Mouse (Mus musculus) testis, adult 2 months (tissue): ENCODE results near the gene Otub1. TPM values are rescaled to one million over a fixed set of nuclear protein-coding genes. Genes with fewer than 3 reads are reported as not detected.

Experiments
- H3K27ac ChIP-seq: fragments of 200-500 bp; 2 replicates; pipeline ENCODE4 v1.5.1; 2012; ENCODE audit warnings: low read depth, low read length; ENCODE audit not compliant: control insufficient read depth, insufficient read depth
- H3K27me3 ChIP-seq: fragments of 200-500 bp; 2 replicates; pipeline ENCODE4 v1.6.1; 2012; ENCODE audit warnings: mild to moderate bottlenecking, low read length, moderate library complexity; ENCODE audit not compliant: control insufficient read depth, insufficient read depth
- H3K36me3 ChIP-seq: fragments of 200-500 bp; 2 replicates; pipeline ENCODE4 v1.6.1; 2012; ENCODE audit warnings: mild to moderate bottlenecking, low read length; ENCODE audit not compliant: control insufficient read depth, insufficient read depth
- H3K4me1 ChIP-seq: fragments of 200-500 bp; 2 replicates; pipeline ENCODE4 v1.6.1; 2012; ENCODE audit warnings: low read length; ENCODE audit not compliant: control insufficient read depth, insufficient read depth
- H3K4me3 ChIP-seq: fragments of 200-500 bp; 2 replicates; pipeline ENCODE4 v1.5.1; 2012; ENCODE audit warnings: low read depth, mild to moderate bottlenecking, low read length, moderate library complexity, mixed read lengths; ENCODE audit not compliant: control insufficient read depth
- CTCF ChIP-seq: fragments of 200-500 bp; IDR thresholded peaks from 2 replicates; pipeline ENCODE4 v1.5.1; 2012; ENCODE audit warnings: low read depth, mild to moderate bottlenecking, inconsistent platforms, low read length, moderate library complexity; ENCODE audit not compliant: control insufficient read depth, insufficient read depth, insufficient replicate concordance
- POLR2A ChIP-seq: fragments of 200-500 bp; IDR thresholded peaks from 2 replicates; pipeline ENCODE4 v1.6.1; 2012; ENCODE audit warnings: low read depth, mild to moderate bottlenecking, inconsistent platforms, low read length, moderate library complexity; ENCODE audit not compliant: control insufficient read depth
- polyA plus RNA-seq: library from polyadenylated mRNA; depleted of rRNA; stranded (reverse); fragments of >200 nt; gene quantifications from 2 replicates; pipeline ENCODE4 v1.2.3, GENCODE M21; 2012

The Otub1 gene
- polyA plus RNA-seq, 1 experiment = 49.4 TPM

GRCm38 (mm10) chr19:7195900-7196728, 10.0 kb downstream of the Otub1 start:
- Histone ChIP-seq H3K36me3 (peaks cover 4% of the 10 kb centered on the region), H3K27ac (no peak overlapping the region), H3K27me3 (no peaks in the 10 kb centered on the region), H3K4me1 (peaks cover 14% of the 10 kb centered on the region), H3K4me3 (no peak overlapping the region)
- peak; percentile 75 for TF ChIP-seq CTCF
- TF ChIP-seq POLR2A = no peak

GRCm38 (mm10) chr19:7192561-7192967, 13.6 kb downstream of the Otub1 start:
- no peak overlapping the region for H3K4me3 ChIP-seq
- no peaks in the 10 kb centered on the region for H3K27me3 ChIP-seq
- H3K27ac ChIP-seq = no peak overlapping the region
- H3K36me3 ChIP-seq = no peaks in the 10 kb centered on the region
- peaks cover 14% of the 10 kb centered on the region for H3K4me1 ChIP-seq
- TF ChIP-seq POLR2A (no peak), CTCF (no peak)

- TF ChIP-seq CTCF = no peak
- H3K27me3 ChIP-seq = no peaks in the 10 kb centered on the region
- peaks cover 8% of the 10 kb centered on the region for H3K4me1 ChIP-seq
- H3K27ac ChIP-seq = no peak overlapping the region
- no peak overlapping the region for H3K4me3 ChIP-seq
- H3K36me3 ChIP-seq = no peaks in the 10 kb centered on the region
Observed at GRCm38 (mm10) chr19:7191639-7192038, 14.5 kb downstream of the Otub1 start.

- TF ChIP-seq POLR2A (no peak), CTCF (no peak)
- Histone ChIP-seq H3K36me3 (no peaks in the 10 kb centered on the region), H3K4me1 (peaks cover 2% of the 10 kb centered on the region; the same call in 1 of the 2 replicates), H3K27ac (no peak overlapping the region), H3K27me3 (no peaks in the 10 kb centered on the region), H3K4me3 (no peak overlapping the region)
Observed at GRCm38 (mm10) chr19:7190986-7191385, 15.1 kb downstream of the Otub1 start.

GRCm38 (mm10) chr19:7189026-7189425, 17.1 kb downstream of the Otub1 start:
- Histone ChIP-seq H3K27me3 (no peaks in the 10 kb centered on the region), H3K4me1 (no peaks in the 10 kb centered on the region), H3K36me3 (no peaks in the 10 kb centered on the region), H3K4me3 (no peak overlapping the region), H3K27ac (no peak overlapping the region)
- no peak for TF ChIP-seq CTCF
- no peak for TF ChIP-seq POLR2A

- Histone ChIP-seq H3K4me3 (no peak overlapping the region), H3K4me1 (peaks cover 4% of the 10 kb centered on the region), H3K36me3 (no peaks in the 10 kb centered on the region), H3K27me3 (no peaks in the 10 kb centered on the region), H3K27ac (no peak overlapping the region)
- no peak for TF ChIP-seq CTCF
- TF ChIP-seq POLR2A = no peak
Observed at GRCm38 (mm10) chr19:7187157-7187556, 19.0 kb downstream of the Otub1 start.

GRCm38 (mm10) chr19:7185715-7186291, 20.3 kb downstream of the Otub1 start:
- TF ChIP-seq POLR2A (no peak), CTCF (no peak)
- peaks cover 13% of the 10 kb centered on the region for H3K4me1 ChIP-seq
- H3K27ac ChIP-seq = no peak overlapping the region
- H3K4me3 ChIP-seq = no peak overlapping the region
- H3K27me3 ChIP-seq = no peaks in the 10 kb centered on the region
- no peaks in the 10 kb centered on the region for H3K36me3 ChIP-seq
